Mouse (Mus musculus) small intestine, adult 2 months (tissue): ENCODE data around the gene Anapc15-ps. TPM values are rescaled to one million over a fixed set of nuclear protein-coding genes. Genes with fewer than 3 reads are reported as not detected.

ENCODE experiments used
- H3K27ac ChIP-seq: fragments of 200-500 bp; 2 replicates; pipeline ENCODE4 v1.5.1; 2012; ENCODE audit warnings: low read depth, low read length, control low read depth, inconsistent platforms; ENCODE audit not compliant: insufficient read depth
- H3K27me3 ChIP-seq: fragments of 200-500 bp; 2 replicates; pipeline ENCODE4 v1.6.1; 2012; ENCODE audit warnings: mild to moderate bottlenecking, moderate library complexity, low read length, inconsistent platforms; ENCODE audit not compliant: control insufficient read depth, insufficient read depth
- H3K36me3 ChIP-seq: fragments of 200-500 bp; 2 replicates; pipeline ENCODE4 v1.6.1; 2012; ENCODE audit warnings: mild to moderate bottlenecking, low read length, control low read depth, inconsistent platforms; ENCODE audit not compliant: control insufficient read depth, insufficient read depth
- H3K4me1 ChIP-seq: fragments of 200-500 bp; 2 replicates; pipeline ENCODE4 v1.6.1; 2012; ENCODE audit warnings: low read length, inconsistent platforms, mixed read lengths; ENCODE audit not compliant: control insufficient read depth, insufficient read depth, insufficient read length
- H3K4me3 ChIP-seq: fragments of 200-500 bp; 2 replicates; pipeline ENCODE4 v1.5.1; 2012; ENCODE audit warnings: low read depth, mild to moderate bottlenecking, control low read depth, inconsistent platforms, low read length, moderate library complexity
- CTCF ChIP-seq: fragments of 200-500 bp; IDR thresholded peaks from 2 replicates; pipeline ENCODE4 v1.5.1; 2012; ENCODE audit warnings: low read depth, mild to moderate bottlenecking, control low read depth, inconsistent platforms, low read length, moderate library complexity, mixed read lengths; ENCODE audit not compliant: insufficient replicate concordance, insufficient read length; ENCODE audit errors: extremely low read depth
- POLR2A ChIP-seq: fragments of 200-500 bp; IDR thresholded peaks from 2 replicates; pipeline ENCODE4 v1.6.1; 2012; ENCODE audit warnings: low read depth, mild to moderate bottlenecking, control low read depth, inconsistent platforms, low read length, moderate library complexity
- WGBS: fragments of 180-500 bp; shearing (Covaris S2); methylation state at CpG from one replicate; pipeline ENCODE4 v1.1.7; 2018; 5-methylcytosine and 5-hydroxymethylcytosine counted together
- polyA plus RNA-seq: library from polyadenylated mRNA; depleted of rRNA; stranded (reverse); fragments of >200 nt; gene quantifications from 2 replicates; pipeline ENCODE4 v1.2.3, GENCODE M21; 2012

Anapc15-ps gene
- polyA plus RNA-seq, 1 experiment = not detected

DNA sequence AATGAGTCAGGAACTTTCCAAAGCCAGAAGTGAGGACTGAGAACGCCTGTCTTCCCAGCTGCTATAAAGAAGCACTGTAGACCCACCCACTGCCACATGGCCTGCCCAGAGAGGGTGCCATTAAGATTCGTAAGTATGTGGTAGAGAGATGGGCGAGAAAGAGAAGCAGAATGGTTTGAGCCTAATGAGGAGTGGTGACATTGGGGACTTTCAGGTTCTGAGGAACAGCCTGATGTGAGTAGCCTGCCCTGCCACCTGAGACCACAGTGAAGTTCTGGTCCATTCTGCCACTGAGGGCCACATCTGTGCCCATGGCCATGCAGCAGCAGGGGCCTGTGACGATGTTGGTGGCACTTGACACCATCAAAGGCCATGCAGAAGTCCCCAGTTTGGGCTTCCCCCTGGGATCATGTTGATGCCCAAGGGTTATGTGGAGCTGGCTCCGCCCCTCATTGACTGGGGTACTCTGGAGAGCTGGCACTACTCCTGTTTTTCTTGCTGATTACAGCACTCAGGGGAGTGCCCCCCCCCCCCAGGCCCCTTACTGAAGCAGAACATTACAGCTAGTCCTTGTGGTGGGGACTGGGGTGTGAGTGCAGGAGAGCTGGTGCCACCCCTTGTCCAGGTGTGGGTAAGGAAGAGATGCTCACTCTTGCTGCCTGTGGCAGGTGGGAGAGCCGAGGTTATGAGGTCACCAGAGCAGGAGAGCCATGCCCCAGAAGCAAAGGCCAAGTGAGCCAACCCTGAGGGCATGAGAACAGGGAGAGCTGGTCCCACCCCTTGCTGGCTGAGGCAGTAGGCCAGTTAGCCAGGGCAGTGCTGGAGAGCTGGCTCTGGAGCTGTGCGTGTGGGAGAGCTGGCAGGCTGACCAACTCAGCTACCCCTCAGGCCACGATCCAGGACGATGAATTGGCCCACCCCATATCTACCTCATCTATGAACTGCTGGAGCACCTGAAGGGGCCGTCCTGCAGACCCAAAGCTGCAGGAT, 16.7 kb downstream of the Anapc15-ps start:
- H3K4me1 ChIP-seq = peaks cover 8% of the 10 kb centered on the region; the same call in 1 of the 2 replicates
- 82% methylated on average over 10 of the region's 10 CpGs for WGBS
- H3K27me3 ChIP-seq = no peaks in the 10 kb centered on the region
- no peaks in the 10 kb centered on the region for H3K36me3 ChIP-seq
- H3K27ac ChIP-seq = no peak overlapping the region
- no peak overlapping the region for H3K4me3 ChIP-seq
- TF ChIP-seq CTCF (no peak), POLR2A (no peak)

DNA sequence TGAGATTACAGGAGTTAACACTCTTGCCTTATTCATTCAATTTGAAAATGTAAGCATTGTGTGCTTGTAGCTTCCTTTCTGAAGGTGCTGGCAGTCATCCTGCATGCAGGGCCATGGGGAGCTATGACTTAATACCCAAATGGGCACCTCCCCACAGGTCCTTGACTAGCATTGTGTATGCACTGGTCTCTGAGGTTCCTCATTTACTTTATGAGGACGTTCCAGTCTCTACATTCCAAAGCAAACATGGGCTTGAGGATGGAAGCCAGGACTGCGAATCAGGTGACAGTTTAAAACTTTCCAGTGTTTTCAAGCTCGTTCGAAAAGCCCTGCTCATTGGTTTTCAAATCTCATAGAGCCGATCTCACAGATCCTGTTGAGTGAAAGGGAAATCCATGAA, 21.1 kb downstream of the Anapc15-ps start:
- TF ChIP-seq CTCF = no peak
- TF ChIP-seq POLR2A = no peak
- Histone ChIP-seq H3K4me3 (no peak overlapping the region), H3K4me1 (peaks cover under 1% of the 10 kb centered on the region; the same call in 1 of the 2 replicates), H3K36me3 (no peaks in the 10 kb centered on the region), H3K27me3 (no peaks in the 10 kb centered on the region), H3K27ac (no peak overlapping the region)
- WGBS = 86% methylated on average over 5 of the region's 5 CpGs

DNA sequence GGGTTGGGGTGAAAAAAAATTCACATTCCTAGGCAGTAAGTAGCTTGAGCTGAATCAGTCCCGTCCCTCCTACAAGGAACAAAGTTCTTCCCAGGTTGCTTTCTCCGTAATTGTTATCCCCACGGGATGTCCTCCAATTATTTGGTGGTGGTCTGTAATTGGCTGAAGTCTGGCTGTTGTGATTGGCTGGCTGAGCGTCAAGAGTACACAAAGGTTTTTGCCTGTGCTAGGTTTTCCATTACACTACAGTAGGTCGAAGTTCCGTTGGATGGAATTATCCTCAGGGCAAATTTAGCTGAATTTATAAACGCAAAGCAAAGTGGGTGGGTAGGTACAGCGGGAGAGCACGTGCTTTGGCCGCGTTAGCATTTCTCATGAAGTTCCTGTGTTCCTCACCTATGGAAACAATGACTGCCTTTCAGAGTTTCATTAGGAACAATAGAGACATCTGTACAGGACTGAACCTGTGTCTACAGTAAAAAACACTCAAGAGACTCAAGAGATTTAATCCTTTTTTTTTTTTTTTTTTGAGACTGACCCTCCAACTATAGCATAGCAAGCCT, 24.8 kb downstream of the Anapc15-ps start:
- Histone ChIP-seq H3K4me3 (no peak overlapping the region), H3K27me3 (no peaks in the 10 kb centered on the region), H3K36me3 (no peaks in the 10 kb centered on the region), H3K27ac (no peak overlapping the region), H3K4me1 (peaks cover 17% of the 10 kb centered on the region; the same call in 1 of the 2 replicates)
- TF ChIP-seq POLR2A (no peak), CTCF (no peak)
- 92% methylated on average over 11 of the region's 11 CpGs for WGBS

DNA sequence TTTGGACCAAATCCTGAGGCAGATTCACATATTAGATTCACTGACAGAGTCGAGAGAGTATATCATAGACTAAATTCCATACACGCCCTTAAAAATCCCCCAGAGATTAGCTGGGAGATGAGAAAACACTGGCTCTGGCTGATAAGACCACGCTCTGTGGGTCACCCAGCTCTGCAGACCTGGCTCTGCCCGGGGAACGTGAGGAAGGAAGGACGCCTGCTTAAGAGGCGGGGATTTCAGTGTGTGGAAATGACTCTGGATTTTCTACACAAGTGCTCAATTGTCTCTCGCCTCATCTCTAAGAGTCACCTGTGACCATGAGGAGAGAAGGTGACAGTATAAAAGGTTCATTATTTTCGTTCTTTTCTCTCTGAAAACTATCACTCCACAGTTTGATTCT, 26.1 kb downstream of the Anapc15-ps start:
- WGBS = 37% methylated on average over 9 of the region's 9 CpGs

DNA sequence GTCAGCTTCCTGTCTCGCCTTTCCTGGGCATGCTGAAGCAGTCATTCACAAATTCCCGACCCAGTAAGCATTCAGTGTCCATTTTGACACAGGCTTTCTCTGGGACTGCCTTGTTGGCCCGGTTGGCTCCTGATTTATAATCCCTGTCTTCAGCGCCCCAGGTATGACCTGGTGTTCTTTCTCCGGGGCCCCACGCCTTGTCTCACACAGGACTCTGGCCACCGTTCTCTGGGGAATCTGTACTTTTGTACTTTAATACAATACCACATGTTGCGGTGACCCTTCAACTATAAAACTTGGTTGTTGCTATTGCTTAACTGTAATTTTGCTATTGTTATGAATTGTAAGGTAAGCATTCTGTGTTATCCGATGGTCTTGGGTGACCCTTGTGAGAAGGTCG, 26.7 kb downstream of the Anapc15-ps start:
- Histone ChIP-seq H3K36me3 (no peaks in the 10 kb centered on the region), H3K4me1 (peaks cover 21% of the 10 kb centered on the region; the same call in 1 of the 2 replicates), H3K27me3 (no peaks in the 10 kb centered on the region), H3K27ac (peak overlapping the region; percentile 18; the same call in 1 of the 2 replicates), H3K4me3 (no peak overlapping the region)
- no peak for TF ChIP-seq POLR2A
- no peak for TF ChIP-seq CTCF
- 54% methylated on average over 10 of the region's 10 CpGs for WGBS

More for the DNA sequence above, 26.1 kb downstream of the Anapc15-ps start:
- Histone ChIP-seq H3K27ac (no peak overlapping the region), H3K36me3 (no peaks in the 10 kb centered on the region), H3K4me1 (peaks cover 21% of the 10 kb centered on the region; the same call in 1 of the 2 replicates), H3K27me3 (no peaks in the 10 kb centered on the region), H3K4me3 (no peak overlapping the region)
- TF ChIP-seq CTCF = no peak
- TF ChIP-seq POLR2A = no peak

DNA sequence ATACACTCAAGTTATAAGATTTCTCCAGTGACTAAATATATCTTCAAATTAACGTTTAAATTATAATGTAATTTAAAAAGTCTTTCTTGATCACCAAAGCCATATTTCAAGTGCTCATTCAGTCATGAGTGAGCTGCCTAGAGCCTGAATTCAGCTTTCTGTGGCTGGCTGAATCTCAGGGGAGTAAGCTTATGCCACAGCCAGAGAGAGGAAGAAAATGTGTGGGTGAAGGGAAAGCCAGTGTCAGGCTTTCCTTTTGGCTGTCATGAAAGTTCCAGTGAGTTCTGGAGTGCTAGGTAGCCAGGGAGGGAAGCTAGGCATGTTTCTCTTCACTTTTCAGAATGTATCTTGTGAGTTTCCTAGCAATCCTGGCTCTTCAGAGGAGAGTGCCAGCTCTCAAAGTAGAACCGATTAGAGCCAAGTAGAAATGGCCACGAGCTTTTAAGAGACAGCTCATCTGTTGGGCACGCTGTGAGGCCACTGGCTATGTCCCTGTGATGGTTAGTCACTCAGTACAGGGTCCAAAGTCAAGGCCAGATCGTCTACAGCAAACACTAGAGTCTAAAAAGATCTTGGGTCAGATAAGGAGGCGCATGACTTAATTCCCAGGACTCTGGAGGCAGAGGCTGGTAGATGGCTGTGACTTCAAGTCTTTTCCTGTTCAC, 29.4 kb downstream of the Anapc15-ps start:
- peaks cover 26% of the 10 kb centered on the region; the same call in 1 of the 2 replicates for H3K4me1 ChIP-seq
- TF ChIP-seq POLR2A = no peak; the same call in 1 of the 2 replicates
- no peak for TF ChIP-seq CTCF
- H3K27me3 ChIP-seq = no peaks in the 10 kb centered on the region
- peak overlapping the region; percentile 92 for H3K27ac ChIP-seq
- H3K4me3 ChIP-seq = no peak overlapping the region
- no peaks in the 10 kb centered on the region for H3K36me3 ChIP-seq
- 21% methylated on average over 6 of the region's 6 CpGs for whole genome bisulfite sequencing
